Mouse (Mus musculus): ENCODE results near the gene Cd247. TPM values are rescaled to one million over a fixed set of nuclear protein-coding genes. Genes with fewer than 3 reads are reported as not detected.

The Cd247 gene
- polyA plus RNA-seq, 1 experiment from 2014 or later, result 1.7 TPM

GRCm38 (mm10) chr1:165855759-165856545 is 67.5 kb downstream of the Cd247 start:
- no peak overlapping the region for H3K4me2 ChIP-seq (ENCODE audit: low read depth, low read length, severe bottlenecking)
- H3K36me3 ChIP-seq (ENCODE audit: control insufficient read depth, insufficient read depth, low read length), result no peaks in the 10 kb centered on the region
- H3K9me3 ChIP-seq (ENCODE audit: control insufficient read depth, low read length), result no peaks in the 10 kb centered on the region
- H3K4me3 ChIP-seq (ENCODE audit: low read depth, low read length), result no peak overlapping the region
- peak; percentile 51 for DNase-seq (ENCODE audit: low spot score)
- peaks cover 6% of the 10 kb centered on the region; the same call in 1 of the 2 replicates for H3K27me3 ChIP-seq (ENCODE audit: control insufficient read depth, insufficient read depth, low read length)
- H3K4me1 ChIP-seq (replicated peaks; ENCODE audit: control insufficient read depth, insufficient read depth, low read length), result no peaks in the 10 kb centered on the region; the same call in 1 of the 2 replicates
- no peak overlapping the region for H3K9ac ChIP-seq (ENCODE audit: low read length)
- 57% methylated on average over 9 of the region's 9 CpGs for WGBS
- H3K27ac ChIP-seq (ENCODE audit: low read depth, low read length), result no peak overlapping the region
- no peak for ATAC-seq (replicated peaks; ENCODE audit: low FRiP score)

GRCm38 (mm10) chr1:165857279-165857678 is 68.8 kb downstream of the Cd247 start:
- peak; percentile 32 for DNase-seq (ENCODE audit: low spot score)
- Histone ChIP-seq H3K4me3 (ENCODE audit: low read depth, low read length) (no peak overlapping the region), H3K27ac (ENCODE audit: low read depth, low read length) (no peak overlapping the region), H3K4me1 (replicated peaks; ENCODE audit: control insufficient read depth, insufficient read depth, low read length) (no peaks in the 10 kb centered on the region; the same call in 1 of the 2 replicates), H3K36me3 (ENCODE audit: control insufficient read depth, insufficient read depth, low read length) (no peaks in the 10 kb centered on the region), H3K9ac (ENCODE audit: low read length) (no peak overlapping the region), H3K4me2 (ENCODE audit: low read depth, low read length, severe bottlenecking) (no peak overlapping the region), H3K9me3 (ENCODE audit: control insufficient read depth, low read length) (no peaks in the 10 kb centered on the region), H3K27me3 (ENCODE audit: control insufficient read depth, insufficient read depth, low read length) (peaks cover 6% of the 10 kb centered on the region; the same call in 1 of the 2 replicates)
- no peak for ATAC-seq (replicated peaks; ENCODE audit: low FRiP score)
- 91% methylated on average over 11 of the region's 11 CpGs for WGBS

- H3K9me3 ChIP-seq (ENCODE audit: control insufficient read depth, low read length), result no peaks in the 10 kb centered on the region
- H3K4me1 ChIP-seq (replicated peaks; ENCODE audit: control insufficient read depth, insufficient read depth, low read length), result no peaks in the 10 kb centered on the region
- 88% methylated on average over 5 of the region's 5 CpGs for WGBS
- H3K36me3 ChIP-seq (ENCODE audit: control insufficient read depth, insufficient read depth, low read length), result no peaks in the 10 kb centered on the region
- ATAC-seq (replicated peaks; ENCODE audit: low FRiP score), result no peak
- no peak overlapping the region for H3K4me2 ChIP-seq (ENCODE audit: low read depth, low read length, severe bottlenecking)
- H3K27ac ChIP-seq (ENCODE audit: low read depth, low read length), result no peak overlapping the region
- H3K27me3 ChIP-seq (ENCODE audit: control insufficient read depth, insufficient read depth, low read length), result 0 out of 2 replicates have a peak, but pooled peaks cover 2% of the 10 kb centered on the region
- H3K9ac ChIP-seq (ENCODE audit: low read length), result no peak overlapping the region
- peak; percentile 50 for DNase-seq (ENCODE audit: low spot score)
- no peak overlapping the region for H3K4me3 ChIP-seq (ENCODE audit: low read depth, low read length)
Observed at GRCm38 (mm10) chr1:165858356-165858755, 69.9 kb downstream of the Cd247 start.

GRCm38 (mm10) chr1:165860373-165861234 is 72.1 kb downstream of the Cd247 start:
- Histone ChIP-seq H3K4me3 (ENCODE audit: low read depth, low read length) (no peak overlapping the region), H3K36me3 (ENCODE audit: control insufficient read depth, insufficient read depth, low read length) (no peaks in the 10 kb centered on the region; the same call in 1 of the 2 replicates), H3K4me1 (replicated peaks; ENCODE audit: control insufficient read depth, insufficient read depth, low read length) (no peaks in the 10 kb centered on the region), H3K27me3 (ENCODE audit: control insufficient read depth, insufficient read depth, low read length) (no peaks in the 10 kb centered on the region), H3K27ac (ENCODE audit: low read depth, low read length) (no peak overlapping the region), H3K4me2 (ENCODE audit: low read depth, low read length, severe bottlenecking) (no peak overlapping the region), H3K9me3 (ENCODE audit: control insufficient read depth, low read length) (no peaks in the 10 kb centered on the region), H3K9ac (ENCODE audit: low read length) (no peak overlapping the region)
- peak; percentile 43 for DNase-seq (ENCODE audit: low spot score)
- no peak for ATAC-seq (replicated peaks; ENCODE audit: low FRiP score)
- WGBS, result 81% methylated on average over 9 of the region's 9 CpGs

- H3K4me2 ChIP-seq (ENCODE audit: low read depth, low read length, severe bottlenecking), result no peak overlapping the region
- H3K27me3 ChIP-seq (ENCODE audit: control insufficient read depth, insufficient read depth, low read length), result no peaks in the 10 kb centered on the region
- H3K36me3 ChIP-seq (ENCODE audit: control insufficient read depth, insufficient read depth, low read length), result no peaks in the 10 kb centered on the region; the same call in 1 of the 2 replicates
- WGBS, result 86% methylated on average over 3 of the region's 3 CpGs
- no peaks in the 10 kb centered on the region for H3K9me3 ChIP-seq (ENCODE audit: control insufficient read depth, low read length)
- no peak overlapping the region for H3K27ac ChIP-seq (ENCODE audit: low read depth, low read length)
- H3K9ac ChIP-seq (ENCODE audit: low read length), result no peak overlapping the region
- no peak for ATAC-seq (replicated peaks; ENCODE audit: low FRiP score)
- DNase-seq (ENCODE audit: low spot score), result peak; percentile 41
- H3K4me1 ChIP-seq (replicated peaks; ENCODE audit: control insufficient read depth, insufficient read depth, low read length), result no peaks in the 10 kb centered on the region
- no peak overlapping the region for H3K4me3 ChIP-seq (ENCODE audit: low read depth, low read length)
Observed at GRCm38 (mm10) chr1:165861235-165861609, 72.7 kb downstream of the Cd247 start.

GRCm38 (mm10) chr1:165862059-165862458 is 73.6 kb downstream of the Cd247 start:
- Histone ChIP-seq H3K27me3 (ENCODE audit: control insufficient read depth, insufficient read depth, low read length) (no peaks in the 10 kb centered on the region), H3K9ac (ENCODE audit: low read length) (no peak overlapping the region), H3K9me3 (ENCODE audit: control insufficient read depth, low read length) (no peaks in the 10 kb centered on the region), H3K27ac (ENCODE audit: low read depth, low read length) (no peak overlapping the region), H3K36me3 (ENCODE audit: control insufficient read depth, insufficient read depth, low read length) (no peaks in the 10 kb centered on the region; the same call in 1 of the 2 replicates), H3K4me1 (replicated peaks; ENCODE audit: control insufficient read depth, insufficient read depth, low read length) (no peaks in the 10 kb centered on the region), H3K4me2 (ENCODE audit: low read depth, low read length, severe bottlenecking) (no peak overlapping the region), H3K4me3 (ENCODE audit: low read depth, low read length) (no peak overlapping the region)
- WGBS, result 68% methylated on average over 7 of the region's 7 CpGs
- ATAC-seq (replicated peaks; ENCODE audit: low FRiP score) (0 out of 2 replicates have a peak, but pooled peaks have one; percentile 40), DNase-seq (ENCODE audit: low spot score) (peak; percentile 43)

- Histone ChIP-seq H3K9me3 (ENCODE audit: control insufficient read depth, low read length) (no peaks in the 10 kb centered on the region), H3K4me2 (ENCODE audit: low read depth, low read length, severe bottlenecking) (no peak overlapping the region), H3K9ac (ENCODE audit: low read length) (no peak overlapping the region), H3K27ac (ENCODE audit: low read depth, low read length) (no peak overlapping the region), H3K36me3 (ENCODE audit: control insufficient read depth, insufficient read depth, low read length) (no peaks in the 10 kb centered on the region; the same call in 1 of the 2 replicates), H3K4me1 (replicated peaks; ENCODE audit: control insufficient read depth, insufficient read depth, low read length) (no peaks in the 10 kb centered on the region), H3K4me3 (ENCODE audit: low read depth, low read length) (no peak overlapping the region), H3K27me3 (ENCODE audit: control insufficient read depth, insufficient read depth, low read length) (no peaks in the 10 kb centered on the region)
- WGBS, result 60% methylated on average over 14 of the region's 14 CpGs
- DNase-seq (ENCODE audit: low spot score) (peak; percentile 48), ATAC-seq (replicated peaks; ENCODE audit: low FRiP score) (no peak)
Observed at GRCm38 (mm10) chr1:165864864-165865795, 76.6 kb downstream of the Cd247 start.

Measured in forebrain, embryonic 11.5 days (tissue).